Mouse (Mus musculus) hindbrain, embryonic 13.5 days (tissue): ENCODE data around the gene Nkx6-1. TPM values are rescaled to one million over a fixed set of nuclear protein-coding genes. Genes with fewer than 3 reads are reported as not detected.

Experiments used
- ATAC-seq: fragments of 200-750 bp; cut with Nextera tagmentation; 2 replicates; pipeline ENCODE4 v1.8.0; 2017; ENCODE audit warnings: moderate TSS enrichment; ENCODE audit not compliant: low FRiP score
- H3K27ac ChIP-seq: fragments of 300-500 bp; sonication (generic); 2 replicates; pipeline ENCODE4 v1.5.1; 2015; ENCODE audit warnings: inconsistent platforms, mild to moderate bottlenecking, moderate library complexity
- H3K27me3 ChIP-seq: fragments of 300-500 bp; sonication (generic); 2 replicates; pipeline ENCODE4 v1.6.1; 2015; ENCODE audit warnings: mild to moderate bottlenecking, inconsistent platforms
- H3K36me3 ChIP-seq: fragments of 300-500 bp; sonication (generic); 2 replicates; pipeline ENCODE4 v1.6.1; 2015; ENCODE audit warnings: mild to moderate bottlenecking, inconsistent platforms
- H3K4me1 ChIP-seq: fragments of 300-500 bp; sonication (generic); replicated peaks from 2 replicates; pipeline ENCODE4 v1.6.1; 2015; ENCODE audit warnings: inconsistent platforms
- H3K4me2 ChIP-seq: fragments of 300-500 bp; sonication (generic); 2 replicates; pipeline ENCODE4 v1.6.1; 2015; ENCODE audit warnings: inconsistent platforms, mild to moderate bottlenecking, moderate library complexity
- H3K4me3 ChIP-seq: fragments of 300-500 bp; sonication (generic); 2 replicates; pipeline ENCODE4 v1.5.1; 2015; ENCODE audit warnings: mild to moderate bottlenecking, inconsistent platforms
- H3K9ac ChIP-seq: fragments of 300-500 bp; sonication (generic); 2 replicates; pipeline ENCODE4 v1.6.1; 2015; ENCODE audit warnings: mild to moderate bottlenecking, inconsistent platforms
- H3K9me3 ChIP-seq: fragments of 300-500 bp; sonication (generic); 2 replicates; pipeline ENCODE4 v1.6.1; 2016; ENCODE audit warnings: inconsistent platforms
- WGBS: fragments of 180-500 bp; shearing (Covaris S2); methylation state at CpG from one replicate; pipeline ENCODE4 v1.1.7; 2015; 5-methylcytosine and 5-hydroxymethylcytosine counted together
- polyA plus RNA-seq: library from polyadenylated mRNA; unstranded; fragments of >200 nt; fragmentation: Nextera tagmentation; extraction: Ambion mirVana; gene quantifications from 2 replicates; pipeline ENCODE4 v1.2.1, GENCODE M21; 2015

The Nkx6-1 gene
- polyA plus RNA-seq, 1 experiment from 2014 or later = 8.1 TPM

DNA sequence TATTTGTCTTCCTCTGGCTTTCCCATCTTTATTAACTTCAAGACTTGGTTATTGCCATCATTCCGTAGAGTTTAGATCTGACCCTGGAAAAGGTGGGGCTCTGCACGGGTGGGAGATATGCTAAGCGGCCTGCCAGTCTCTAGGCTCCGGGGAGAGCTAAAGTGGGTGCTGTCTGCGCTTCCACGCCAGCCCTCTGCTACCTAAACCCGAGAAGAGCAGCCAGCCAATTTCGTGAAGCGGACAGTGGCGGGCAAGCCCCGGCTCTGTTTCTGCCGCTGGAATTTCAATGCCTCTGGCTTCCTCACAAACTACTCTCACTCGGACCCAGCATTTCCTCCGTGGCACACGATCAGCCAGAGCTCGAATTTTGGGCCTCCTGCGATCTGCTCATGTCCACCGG, 1.9 kb upstream of the Nkx6-1 start:
- H3K27me3 ChIP-seq = peaks cover 93% of the 10 kb centered on the region
- ATAC-seq = no peak
- H3K27ac ChIP-seq = no peak overlapping the region
- no peaks in the 10 kb centered on the region for H3K36me3 ChIP-seq
- peaks cover 15% of the 10 kb centered on the region for H3K4me1 ChIP-seq
- WGBS = 2% methylated on average over 18 of the region's 18 CpGs
- H3K4me2 ChIP-seq = peak overlapping the region; percentile 50
- 0 out of 2 replicates have a peak overlapping the region, but pooled peaks have one; percentile 19 for H3K4me3 ChIP-seq
- no peaks in the 10 kb centered on the region for H3K9me3 ChIP-seq
- no peak overlapping the region for H3K9ac ChIP-seq

- H3K9me3 ChIP-seq = no peaks in the 10 kb centered on the region
- H3K4me1 ChIP-seq = peaks cover 15% of the 10 kb centered on the region
- H3K9ac ChIP-seq = no peak overlapping the region
- H3K27me3 ChIP-seq = peaks cover 97% of the 10 kb centered on the region
- no peaks in the 10 kb centered on the region for H3K36me3 ChIP-seq
- H3K4me2 ChIP-seq = peak overlapping the region; percentile 50
- H3K4me3 ChIP-seq = no peak overlapping the region
- 3% methylated on average over 9 of the region's 9 CpGs for WGBS
- ATAC-seq = no peak
- 0 out of 2 replicates have a peak overlapping the region, but pooled peaks have one; percentile 23 for H3K27ac ChIP-seq
These were observed 1.3 kb upstream of the Nkx6-1 start for GRCm38 (mm10) chr5:101666091-101666490.

GRCm38 (mm10) chr5:101664423-101664921, 324 bp downstream of the Nkx6-1 start:
- Histone ChIP-seq H3K9me3 (no peaks in the 10 kb centered on the region), H3K9ac (peak overlapping the region; percentile 73), H3K27me3 (peaks cover 97% of the 10 kb centered on the region), H3K36me3 (no peaks in the 10 kb centered on the region), H3K27ac (peak overlapping the region; percentile 86), H3K4me1 (peaks cover 17% of the 10 kb centered on the region), H3K4me3 (peak overlapping the region; percentile 45), H3K4me2 (peak overlapping the region; percentile 50)
- under 1% methylated on average over 53 of the region's 64 CpGs for WGBS
- 0 out of 2 replicates have a peak, but pooled peaks have one; percentile 14 for ATAC-seq

DNA sequence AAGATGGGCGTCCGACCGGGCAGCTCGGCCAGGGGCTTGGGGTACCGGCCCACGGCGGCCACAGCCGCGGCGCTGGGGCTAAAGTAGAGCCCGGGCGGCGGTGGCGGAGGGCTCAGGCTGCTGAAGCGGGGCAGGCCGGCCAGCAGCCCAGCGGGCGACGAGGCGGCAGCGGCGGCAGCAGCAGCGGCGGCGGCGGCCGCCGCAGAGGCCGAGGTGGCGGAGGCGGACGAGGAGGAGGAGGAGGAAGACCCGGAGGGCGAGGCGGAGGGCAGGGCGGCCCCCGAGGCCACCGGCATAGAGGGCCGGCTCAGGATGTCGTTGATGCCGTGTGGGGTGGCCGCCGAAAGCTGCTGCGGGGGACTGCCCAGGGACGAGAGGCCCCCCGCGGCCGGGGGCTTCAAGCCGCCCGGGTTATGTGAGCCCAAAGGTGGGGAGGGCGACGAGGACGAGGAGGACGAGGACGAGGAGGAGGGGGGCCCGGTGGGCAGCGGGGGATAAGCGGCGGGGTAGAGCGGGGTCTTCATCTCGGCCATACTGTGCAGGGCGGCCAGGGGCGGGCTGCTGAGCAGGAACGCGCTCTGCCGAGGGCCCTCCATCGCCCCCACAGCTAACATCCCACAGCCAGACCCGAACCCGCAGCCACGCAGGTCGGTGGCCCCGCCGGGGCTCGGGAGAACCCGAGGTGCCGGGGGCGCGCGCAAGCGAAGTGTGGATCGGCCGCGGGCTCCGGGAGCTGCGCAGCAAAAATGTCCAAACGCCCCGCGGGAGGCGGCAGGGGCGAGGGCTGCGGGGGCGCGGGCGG, 974 bp downstream of the Nkx6-1 start:
- peak overlapping the region; percentile 50 for H3K4me2 ChIP-seq
- H3K9me3 ChIP-seq = no peaks in the 10 kb centered on the region
- ATAC-seq = no peak
- no peaks in the 10 kb centered on the region for H3K36me3 ChIP-seq
- peaks cover 21% of the 10 kb centered on the region for H3K4me1 ChIP-seq
- under 1% methylated on average over 67 of the region's 94 CpGs for WGBS
- H3K27ac ChIP-seq = peak overlapping the region; percentile 86
- H3K4me3 ChIP-seq = peak overlapping the region; percentile 45
- peak overlapping the region; percentile 73 for H3K9ac ChIP-seq
- peaks cover 98% of the 10 kb centered on the region for H3K27me3 ChIP-seq

GRCm38 (mm10) chr5:101663176-101663575, 1.6 kb downstream of the Nkx6-1 start:
- H3K27ac ChIP-seq = peak overlapping the region; percentile 86

DNA sequence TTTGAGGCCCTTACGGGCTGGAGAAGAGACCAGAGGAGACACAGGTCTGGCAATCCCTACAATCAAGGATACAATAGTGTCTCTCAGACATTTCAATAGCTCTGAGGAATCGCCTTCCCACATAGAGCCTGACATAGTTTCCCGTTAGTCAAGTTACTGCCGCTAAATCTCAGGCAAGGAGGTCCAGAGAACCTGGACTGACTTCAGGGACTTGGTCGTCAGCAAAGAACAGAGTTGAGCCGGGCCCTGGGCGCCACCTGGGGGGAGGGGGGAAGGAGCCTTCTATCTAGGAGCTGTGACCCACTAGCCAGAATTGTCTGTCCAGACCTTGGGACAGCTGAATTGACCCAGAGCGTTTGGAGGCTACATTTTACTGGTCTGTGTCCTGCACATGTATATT, 2.3 kb downstream of the Nkx6-1 start:
- Histone ChIP-seq H3K27me3 (peaks cover 95% of the 10 kb centered on the region), H3K4me1 (peaks cover 21% of the 10 kb centered on the region), H3K4me3 (peak overlapping the region; percentile 45), H3K4me2 (peak overlapping the region; percentile 50), H3K36me3 (no peaks in the 10 kb centered on the region), H3K27ac (peak overlapping the region; percentile 86), H3K9me3 (no peaks in the 10 kb centered on the region), H3K9ac (peak overlapping the region; percentile 73)
- ATAC-seq = no peak
- WGBS = 3% methylated on average over 8 of the region's 8 CpGs

More at GRCm38 (mm10) chr5:101663176-101663575, 1.6 kb downstream of the Nkx6-1 start:
- H3K9me3 ChIP-seq = no peaks in the 10 kb centered on the region
- no peaks in the 10 kb centered on the region for H3K36me3 ChIP-seq
- H3K4me3 ChIP-seq = peak overlapping the region; percentile 45
- peaks cover 97% of the 10 kb centered on the region for H3K27me3 ChIP-seq
- under 1% methylated on average over 23 of the region's 23 CpGs for WGBS
- H3K4me1 ChIP-seq = peaks cover 21% of the 10 kb centered on the region
- H3K9ac ChIP-seq = peak overlapping the region; percentile 73
- ATAC-seq = no peak
- peak overlapping the region; percentile 50 for H3K4me2 ChIP-seq

- Histone ChIP-seq H3K4me1 (peaks cover 21% of the 10 kb centered on the region), H3K27me3 (peaks cover 95% of the 10 kb centered on the region), H3K27ac (peak overlapping the region; percentile 86), H3K9me3 (no peaks in the 10 kb centered on the region), H3K4me2 (peak overlapping the region; percentile 50), H3K4me3 (peak overlapping the region; percentile 45), H3K36me3 (no peaks in the 10 kb centered on the region), H3K9ac (peak overlapping the region; percentile 73)
- WGBS = 4% methylated on average over 25 of the region's 25 CpGs
- ATAC-seq = no peak
These were observed 3.1 kb downstream of the Nkx6-1 start for GRCm38 (mm10) chr5:101661561-101662211.

- Histone ChIP-seq H3K36me3 (no peaks in the 10 kb centered on the region), H3K27me3 (peaks cover 95% of the 10 kb centered on the region), H3K4me3 (peak overlapping the region; percentile 45), H3K27ac (no peak overlapping the region), H3K4me2 (peak overlapping the region; percentile 50; the same call in 1 of the 2 replicates), H3K4me1 (peaks cover 21% of the 10 kb centered on the region), H3K9ac (no peak overlapping the region), H3K9me3 (no peaks in the 10 kb centered on the region)
- WGBS = 7% methylated on average over 3 of the region's 3 CpGs
- ATAC-seq = no peak
These were observed 4.1 kb downstream of the Nkx6-1 start for GRCm38 (mm10) chr5:101660666-101661065.

DNA sequence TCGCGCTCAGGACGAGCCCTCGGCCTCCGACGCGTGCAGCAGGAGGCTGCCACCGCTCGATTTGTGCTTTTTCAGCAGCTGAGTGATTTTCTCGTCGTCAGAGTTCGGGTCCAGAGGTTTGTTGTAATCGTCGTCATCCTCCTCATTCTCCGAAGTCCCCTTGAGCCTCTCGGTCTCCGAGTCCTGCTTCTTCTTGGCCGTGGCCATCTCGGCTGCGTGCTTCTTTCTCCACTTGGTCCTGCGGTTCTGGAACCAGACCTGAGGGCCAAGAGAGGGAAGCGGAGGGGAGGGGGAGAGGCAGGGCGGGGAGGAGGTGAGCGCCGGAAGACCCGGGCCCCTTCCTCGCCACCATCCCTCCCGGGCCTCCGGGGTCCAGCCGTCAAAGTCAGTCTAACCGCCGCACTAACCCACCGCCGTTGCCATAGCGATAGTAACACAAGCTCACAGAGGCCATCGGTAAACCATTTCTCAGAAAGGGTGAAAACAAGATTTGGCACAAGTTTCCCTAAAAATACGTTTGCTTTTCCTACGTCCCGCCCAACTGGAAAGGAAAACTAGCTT, 5.3 kb downstream of the Nkx6-1 start:
- Histone ChIP-seq H3K4me1 (peaks cover 18% of the 10 kb centered on the region), H3K4me2 (peak overlapping the region; percentile 41), H3K9ac (peak overlapping the region; percentile 59), H3K9me3 (no peaks in the 10 kb centered on the region), H3K27ac (peak overlapping the region; percentile 70), H3K27me3 (peaks cover 95% of the 10 kb centered on the region), H3K36me3 (no peaks in the 10 kb centered on the region), H3K4me3 (peak overlapping the region; percentile 45)
- ATAC-seq = 0 out of 2 replicates have a peak, but pooled peaks have one; percentile 29
- 1% methylated on average over 39 of the region's 39 CpGs for WGBS

- Histone ChIP-seq H3K4me3 (peak overlapping the region; percentile 45), H3K4me2 (peak overlapping the region; percentile 41), H3K36me3 (no peaks in the 10 kb centered on the region), H3K27ac (peak overlapping the region; percentile 70), H3K27me3 (peaks cover 95% of the 10 kb centered on the region), H3K9ac (peak overlapping the region; percentile 59; the same call in 1 of the 2 replicates), H3K4me1 (peaks cover 13% of the 10 kb centered on the region), H3K9me3 (no peaks in the 10 kb centered on the region)
- no peak for ATAC-seq
- WGBS = under 1% methylated on average over 23 of the region's 23 CpGs
These were observed 5.9 kb downstream of the Nkx6-1 start for GRCm38 (mm10) chr5:101658984-101659290.

DNA sequence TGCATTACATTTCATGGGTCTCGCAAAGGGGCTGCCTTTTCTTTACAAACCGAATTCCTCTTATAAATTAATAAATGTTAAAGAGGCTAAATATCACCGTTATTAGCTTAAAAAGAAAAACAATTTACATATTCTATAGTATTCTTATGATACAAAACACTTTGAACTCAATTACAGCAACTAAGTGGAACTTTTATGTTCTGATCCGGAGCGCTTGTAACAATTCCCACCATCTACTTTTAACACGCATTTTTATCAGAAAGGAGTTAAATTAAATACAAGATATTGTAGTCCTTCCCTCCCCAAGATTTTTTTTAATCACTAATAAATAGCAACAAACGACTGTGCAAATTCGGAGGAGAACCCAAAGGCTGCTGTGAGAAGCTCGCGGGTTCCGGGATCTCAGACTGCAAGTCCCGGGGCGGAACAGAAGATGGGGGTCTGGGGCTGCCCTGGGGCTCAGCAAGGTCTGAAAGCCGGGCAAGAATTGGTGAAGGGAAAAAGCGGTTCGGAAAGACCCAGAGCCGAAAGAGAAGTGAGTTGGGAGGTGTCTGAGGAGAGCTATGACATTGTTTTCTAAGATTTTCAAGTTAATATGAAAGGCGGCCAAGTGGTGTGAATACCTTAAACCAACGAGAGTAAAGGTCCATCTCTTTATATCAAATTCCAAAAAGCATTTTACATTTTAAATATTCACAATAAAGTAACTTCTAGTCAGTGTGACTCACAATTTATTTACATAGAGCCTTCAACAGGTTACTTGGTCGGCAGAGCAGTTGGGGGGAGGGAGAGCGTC, 6.4 kb downstream of the Nkx6-1 start:
- H3K4me3 ChIP-seq = peak overlapping the region; percentile 45
- peak overlapping the region; percentile 29; the same call in 1 of the 2 replicates for H3K9ac ChIP-seq
- peaks cover 96% of the 10 kb centered on the region for H3K27me3 ChIP-seq
- H3K4me1 ChIP-seq = peaks cover 7% of the 10 kb centered on the region
- WGBS = 4% methylated on average over 21 of the region's 21 CpGs
- H3K27ac ChIP-seq = peak overlapping the region; percentile 70; the same call in 1 of the 2 replicates
- no peak for ATAC-seq
- H3K36me3 ChIP-seq = no peaks in the 10 kb centered on the region
- H3K9me3 ChIP-seq = no peaks in the 10 kb centered on the region
- peak overlapping the region; percentile 41 for H3K4me2 ChIP-seq
